Mouse (Mus musculus) myocyte (in vitro differentiated cells): Measurements from ENCODE around the gene Xntrpc.

Experiments
- CEBPB ChIP-seq: IDR thresholded peaks from 2 replicates; pipeline ENCODE4 v1.6.1; 2011; ENCODE audit warnings: mild to moderate bottlenecking, moderate library complexity; ENCODE audit not compliant: poor library complexity, insufficient read depth, severe bottlenecking
- MAX ChIP-seq: IDR thresholded peaks from one replicate; pipeline ENCODE4 v1.6.1; 2011; ENCODE audit warnings: low read depth, mild to moderate bottlenecking, control low read depth
- MYOD1 ChIP-seq, 3 experiments: IDR thresholded peaks; one replicate each; pipeline ENCODE4 v1.6.1; 2011; ENCODE audit warnings: control low read depth in 2 of 3, low read depth in 2 of 3, mild to moderate bottlenecking in 2 of 3, moderate library complexity in 1 of 3; ENCODE audit not compliant: insufficient read length in 2 of 3, control insufficient read depth in 1 of 3
- POLR2A ChIP-seq: IDR thresholded peaks from one replicate; pipeline ENCODE4 v1.6.1; 2011; ENCODE audit warnings: low read depth, mild to moderate bottlenecking, control low read depth, moderate library complexity; ENCODE audit not compliant: insufficient read length
- REST ChIP-seq: IDR thresholded peaks from one replicate; pipeline ENCODE4 v1.6.1; 2011; ENCODE audit warnings: mild to moderate bottlenecking, control low read depth, moderate library complexity; ENCODE audit not compliant: insufficient read depth, insufficient read length
- SRF ChIP-seq: IDR thresholded peaks from one replicate; pipeline ENCODE4 v1.6.1; 2011; ENCODE audit warnings: low read depth; ENCODE audit not compliant: control insufficient read depth, insufficient read length
- TCF12 ChIP-seq: IDR thresholded peaks from one replicate; pipeline ENCODE4 v1.6.1; 2011; ENCODE audit warnings: mild to moderate bottlenecking, control low read depth; ENCODE audit not compliant: poor library complexity, insufficient read depth, severe bottlenecking
- USF1 ChIP-seq: IDR thresholded peaks from one replicate; pipeline ENCODE4 v1.6.1; 2011; ENCODE audit warnings: low read depth, mild to moderate bottlenecking, control low read depth, moderate library complexity

- TF ChIP-seq SRF (no peak), POLR2A (no peak), MYOD1 (IDR thresholded peaks at IDR 0.05; ENCODE audit: control insufficient read depth in 1 of 3, insufficient read length in 2 of 3, low read depth in 2 of 3) (no peak), USF1 (no peak), TCF12 (no peak), MAX (no peak), CEBPB (no peak), REST (no peak)
These were observed 21.8 kb downstream of the Xntrpc start for GRCm38 (mm10) chr7:102087336-102087735.
